Mouse (Mus musculus) bone marrow, adult 2 months (tissue): Measurements from ENCODE around the gene Psmb3.

ENCODE experiments used
- CTCF ChIP-seq: fragments of 200-500 bp; IDR thresholded peaks from 2 replicates; pipeline ENCODE4 v1.5.1; 2011; ENCODE audit warnings: low read length, control low read depth; ENCODE audit not compliant: control insufficient read depth, insufficient read depth
- POLR2A ChIP-seq: fragments of 200-500 bp; IDR thresholded peaks from 2 replicates; pipeline ENCODE4 v1.6.1; 2011; ENCODE audit warnings: low read depth, mild to moderate bottlenecking, control low read depth, low read length, borderline replicate concordance; ENCODE audit not compliant: control insufficient read depth

DNA sequence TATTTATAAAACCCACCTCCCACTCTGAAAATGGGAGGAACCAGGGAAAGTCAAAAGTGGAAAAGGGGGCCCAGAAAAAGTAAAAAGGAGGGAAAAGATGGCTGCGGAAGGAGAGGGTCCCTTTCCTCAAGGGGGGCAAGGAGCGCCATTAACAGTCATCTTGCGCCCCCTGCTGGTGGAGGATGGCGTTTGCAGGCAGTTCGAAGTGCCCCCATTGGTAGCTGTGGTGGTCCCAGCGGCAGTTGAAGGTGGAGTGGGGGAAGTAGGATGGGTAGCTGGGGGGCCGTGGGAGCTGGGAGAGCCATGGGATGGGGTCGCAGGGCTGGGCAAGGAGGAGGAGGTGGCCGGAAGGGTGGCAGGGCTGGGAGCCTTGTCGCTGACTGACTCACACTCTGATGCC is 13.3 kb upstream of the Psmb3 start:
- TF ChIP-seq CTCF, result peak; percentile 88
- no peak for TF ChIP-seq POLR2A
